Mouse (Mus musculus) limb, embryonic 13.5 days (tissue): ENCODE data around the gene Stac. TPM values are rescaled to one million over a fixed set of nuclear protein-coding genes. Genes with fewer than 3 reads are reported as not detected.

Experiments used
- ATAC-seq: fragments of 200-750 bp; cut with Nextera tagmentation; 2 replicates; pipeline ENCODE4 v1.8.0; 2017; ENCODE audit warnings: low read depth, moderate number of reproducible peaks, moderate TSS enrichment; ENCODE audit not compliant: low FRiP score
- H3K27ac ChIP-seq: fragments of 300-500 bp; sonication (generic); 2 replicates; pipeline ENCODE4 v1.5.1; 2015; ENCODE audit warnings: inconsistent platforms, mild to moderate bottlenecking, moderate library complexity
- H3K27me3 ChIP-seq: fragments of 300-500 bp; sonication (generic); 2 replicates; pipeline ENCODE4 v1.6.1; 2015; ENCODE audit warnings: mild to moderate bottlenecking, inconsistent platforms
- H3K36me3 ChIP-seq: fragments of 300-500 bp; sonication (generic); 2 replicates; pipeline ENCODE4 v1.6.1; 2015; ENCODE audit warnings: inconsistent platforms, mild to moderate bottlenecking, moderate library complexity
- H3K4me1 ChIP-seq: fragments of 300-500 bp; sonication (generic); 2 replicates; pipeline ENCODE4 v1.6.1; 2015; ENCODE audit warnings: inconsistent platforms
- H3K4me2 ChIP-seq: fragments of 300-500 bp; sonication (generic); replicated peaks from 2 replicates; pipeline ENCODE4 v1.6.1; 2015; ENCODE audit warnings: inconsistent platforms, mild to moderate bottlenecking, moderate library complexity
- H3K4me3 ChIP-seq: fragments of 300-500 bp; sonication (generic); 2 replicates; pipeline ENCODE4 v1.5.1; 2015; ENCODE audit warnings: moderate library complexity, mild to moderate bottlenecking, inconsistent platforms
- H3K9ac ChIP-seq: fragments of 300-500 bp; sonication (generic); 2 replicates; pipeline ENCODE4 v1.6.1; 2015; ENCODE audit warnings: mild to moderate bottlenecking, inconsistent platforms
- H3K9me3 ChIP-seq: fragments of 300-500 bp; sonication (generic); 2 replicates; pipeline ENCODE4 v1.6.1; 2016; ENCODE audit warnings: inconsistent platforms
- WGBS: fragments of 180-500 bp; shearing (Covaris S2); methylation state at CpG from one replicate; pipeline ENCODE4 v1.1.7; 2015; 5-methylcytosine and 5-hydroxymethylcytosine counted together
- polyA plus RNA-seq: library from polyadenylated mRNA; unstranded; fragments of >200 nt; fragmentation: Nextera tagmentation; extraction: Ambion mirVana; gene quantifications from 2 replicates; pipeline ENCODE4 v1.2.1, GENCODE M21; 2015

Gene Stac
- 6.6 and 8.0 TPM in 2 replicates for polyA plus RNA-seq

DNA sequence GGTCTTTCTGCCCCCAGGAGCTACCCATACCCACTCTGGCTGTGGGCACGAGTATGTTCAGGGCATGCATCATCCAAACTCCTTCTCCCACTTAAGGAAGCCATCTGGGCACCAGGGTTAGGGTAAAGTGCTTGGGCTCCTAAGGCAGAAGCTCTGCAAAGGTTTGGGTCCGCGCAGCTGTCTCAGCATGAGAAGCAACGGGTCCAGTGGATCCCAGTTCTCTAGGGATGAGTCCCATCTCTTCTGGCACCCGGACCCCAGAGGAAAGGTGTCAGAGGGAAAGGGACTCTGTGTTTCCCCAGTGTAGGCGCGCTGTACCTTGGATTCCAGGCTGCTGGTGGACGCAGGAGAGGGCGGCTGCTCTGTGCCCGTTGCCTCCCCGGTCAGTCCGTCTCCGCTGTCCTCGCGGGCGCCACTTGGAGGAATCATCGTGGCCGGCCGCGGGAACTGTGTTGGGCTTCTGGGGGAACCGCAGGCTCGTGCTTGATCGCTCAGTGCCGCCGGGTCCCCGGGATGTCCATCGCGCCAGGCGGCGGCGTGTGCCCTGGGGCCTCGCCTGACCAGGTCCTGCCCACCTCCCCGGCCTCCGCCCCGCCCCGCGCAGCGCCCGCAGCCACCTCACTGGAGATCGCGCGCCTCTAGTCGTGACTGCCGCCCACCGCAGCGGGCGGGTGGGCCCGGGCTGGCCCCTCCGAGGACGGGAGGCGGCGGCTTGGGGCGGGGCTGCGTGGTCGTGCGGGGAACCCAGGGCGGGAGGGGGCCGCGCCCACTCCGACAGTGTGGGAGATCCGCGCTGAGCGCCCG is at the start of gene Stac:
Gene Stac, minus strand, starts transcription at position 669 of the 804 bp plus-strand sequence.
- Histone ChIP-seq H3K27ac (peak within 1 kb of the TSS; percentile 15; the same call in 1 of the 2 replicates), H3K9me3 (no peaks in the 10 kb centered on the region), H3K27me3 (peaks cover 24% of the 10 kb centered on the region), H3K9ac (peak within 1 kb of the TSS; percentile 70), H3K4me1 (peaks cover 9% of the 10 kb centered on the region; the same call in 1 of the 2 replicates), H3K4me3 (peak within 1 kb of the TSS; percentile 61), H3K36me3 (no peaks in the 10 kb centered on the region), H3K4me2 (peak within 1 kb of the TSS; percentile 90)
- ATAC-seq, result peak; percentile 79
- 3% methylated on average over 62 of the region's 64 CpGs for WGBS

GRCm38 (mm10) chr9:111739431-111740245 is 49.5 kb upstream of the Stac start:
- Histone ChIP-seq H3K9ac (no peak overlapping the region), H3K4me2 (0 out of 2 replicates have a peak overlapping the region, but pooled peaks have one; percentile 11), H3K27ac (peak overlapping the region; percentile 58; the same call in 1 of the 2 replicates), H3K4me1 (peaks cover 6% of the 10 kb centered on the region), H3K4me3 (no peak overlapping the region), H3K36me3 (no peaks in the 10 kb centered on the region), H3K27me3 (no peaks in the 10 kb centered on the region), H3K9me3 (no peaks in the 10 kb centered on the region)
- 39% methylated on average over 10 of the region's 10 CpGs for WGBS
- ATAC-seq, result peak; percentile 51; the same call in 1 of the 2 replicates

GRCm38 (mm10) chr9:111739026-111739425 is 48.9 kb upstream of the Stac start:
- Histone ChIP-seq H3K4me3 (no peak overlapping the region), H3K27me3 (no peaks in the 10 kb centered on the region), H3K27ac (no peak overlapping the region), H3K9me3 (no peaks in the 10 kb centered on the region), H3K36me3 (no peaks in the 10 kb centered on the region), H3K4me1 (peaks cover 6% of the 10 kb centered on the region), H3K9ac (no peak overlapping the region), H3K4me2 (no peak overlapping the region)
- WGBS, result 43% methylated on average over 3 of the region's 3 CpGs
- no peak for ATAC-seq

- Histone ChIP-seq H3K9me3 (no peaks in the 10 kb centered on the region), H3K4me3 (no peak overlapping the region), H3K36me3 (no peaks in the 10 kb centered on the region), H3K4me2 (no peak overlapping the region), H3K27ac (no peak overlapping the region), H3K4me1 (peaks cover 6% of the 10 kb centered on the region), H3K27me3 (no peaks in the 10 kb centered on the region), H3K9ac (no peak overlapping the region)
- no peak for ATAC-seq
- WGBS, result 78% methylated on average over 2 of the region's 2 CpGs
Measured at GRCm38 (mm10) chr9:111737796-111738195, 47.6 kb upstream of the Stac start.

DNA sequence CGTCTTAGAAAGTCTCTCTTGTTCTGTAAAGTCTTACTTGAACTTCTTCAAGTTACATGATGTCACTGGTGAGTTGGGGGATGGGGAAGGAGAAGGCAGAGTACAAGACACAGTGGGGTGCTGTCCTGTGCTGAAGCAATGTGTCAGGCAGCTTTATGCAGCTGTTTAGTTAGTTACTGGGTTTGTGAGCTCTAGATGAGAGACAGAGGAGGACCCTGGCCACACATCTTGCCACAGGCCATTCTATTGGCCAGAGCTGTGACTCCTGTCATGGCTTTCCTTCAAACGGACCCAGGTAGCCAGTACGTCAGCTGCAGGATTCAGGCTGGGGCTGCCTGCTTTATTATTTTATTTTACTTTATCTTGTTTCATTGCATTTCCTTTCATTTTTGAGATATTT is 45.8 kb upstream of the Stac start:
- no peak overlapping the region for H3K4me3 ChIP-seq
- WGBS, result 65% methylated on average over 3 of the region's 3 CpGs
- peaks cover 6% of the 10 kb centered on the region for H3K4me1 ChIP-seq
- no peaks in the 10 kb centered on the region for H3K9me3 ChIP-seq
- H3K27me3 ChIP-seq, result no peaks in the 10 kb centered on the region
- no peak overlapping the region for H3K27ac ChIP-seq
- H3K36me3 ChIP-seq, result no peaks in the 10 kb centered on the region
- ATAC-seq, result no peak
- no peak overlapping the region for H3K9ac ChIP-seq
- H3K4me2 ChIP-seq, result no peak overlapping the region

DNA sequence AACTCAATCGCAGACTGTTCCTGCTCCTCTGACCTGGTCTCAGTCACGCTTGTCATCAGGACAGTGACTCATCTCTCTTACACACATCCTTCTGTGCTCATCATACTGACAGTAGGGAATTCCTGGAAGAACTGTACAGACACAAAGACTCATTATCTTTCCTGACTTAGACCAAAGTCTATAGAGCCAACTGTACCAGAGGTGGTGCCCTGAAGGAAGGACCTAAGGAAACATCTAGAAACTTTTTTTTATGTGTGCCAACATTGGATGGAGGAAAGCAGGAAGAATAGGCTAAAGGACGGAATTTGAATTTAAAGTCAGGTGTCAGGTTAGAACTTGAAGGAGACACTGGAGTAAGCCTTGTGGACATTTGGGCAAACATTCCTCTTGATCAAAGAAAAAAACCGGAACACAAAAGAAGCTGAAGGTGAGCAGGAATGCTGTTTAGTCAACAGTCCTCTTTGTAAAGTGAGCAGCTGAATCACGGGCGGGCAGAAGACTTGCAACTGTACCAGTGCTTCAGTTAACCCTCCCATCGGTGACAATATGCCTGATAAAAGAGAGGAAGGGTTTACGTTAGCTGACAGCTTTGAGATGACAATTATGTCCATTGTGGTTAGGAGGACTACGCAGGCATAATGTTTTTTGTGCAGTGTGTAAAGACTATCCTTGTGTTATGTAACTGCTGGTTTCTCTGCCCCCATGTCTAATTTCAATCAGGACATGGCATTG is 42.0 kb upstream of the Stac start:
- ATAC-seq, result no peak
- Histone ChIP-seq H3K9me3 (no peaks in the 10 kb centered on the region), H3K4me1 (no peaks in the 10 kb centered on the region), H3K4me3 (no peak overlapping the region), H3K27ac (no peak overlapping the region), H3K27me3 (no peaks in the 10 kb centered on the region), H3K36me3 (no peaks in the 10 kb centered on the region), H3K4me2 (no peak overlapping the region), H3K9ac (no peak overlapping the region)
- 80% methylated on average over 9 of the region's 9 CpGs for WGBS

- no peaks in the 10 kb centered on the region for H3K9me3 ChIP-seq
- no peaks in the 10 kb centered on the region for H3K4me1 ChIP-seq
- WGBS, result 34% methylated on average over 5 of the region's 5 CpGs
- H3K27ac ChIP-seq, result no peak overlapping the region
- no peak overlapping the region for H3K4me2 ChIP-seq
- no peaks in the 10 kb centered on the region for H3K27me3 ChIP-seq
- no peak overlapping the region for H3K4me3 ChIP-seq
- H3K36me3 ChIP-seq, result no peaks in the 10 kb centered on the region
- no peak for ATAC-seq
- H3K9ac ChIP-seq, result no peak overlapping the region
Measured at GRCm38 (mm10) chr9:111724981-111725593, 34.9 kb upstream of the Stac start.

DNA sequence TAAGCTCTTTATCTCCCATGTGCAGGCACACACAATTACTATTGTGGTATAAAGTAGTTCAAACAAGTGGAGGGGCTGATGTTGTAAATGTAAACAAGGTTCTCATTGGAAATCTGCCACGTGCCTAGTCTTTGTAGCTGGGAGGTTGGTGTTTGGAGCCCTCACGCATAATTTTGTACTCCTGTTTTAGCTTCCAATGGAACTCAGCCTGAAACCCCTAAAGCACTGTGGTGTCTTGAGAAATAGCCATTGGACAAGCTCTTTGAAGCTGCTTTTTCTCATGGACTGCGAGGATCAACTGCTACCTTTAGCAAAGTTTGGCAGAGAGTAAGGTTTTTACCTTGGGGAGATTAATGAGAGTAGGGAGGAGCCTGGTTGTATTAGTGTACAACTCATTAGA is 24.3 kb upstream of the Stac start:
- H3K36me3 ChIP-seq, result no peaks in the 10 kb centered on the region
- no peak for ATAC-seq
- H3K27ac ChIP-seq, result no peak overlapping the region
- H3K4me2 ChIP-seq, result no peak overlapping the region
- no peaks in the 10 kb centered on the region for H3K27me3 ChIP-seq
- no peak overlapping the region for H3K9ac ChIP-seq
- no peaks in the 10 kb centered on the region for H3K9me3 ChIP-seq
- 61% methylated on average over 3 of the region's 3 CpGs for WGBS
- H3K4me1 ChIP-seq, result no peaks in the 10 kb centered on the region
- H3K4me3 ChIP-seq, result no peak overlapping the region

GRCm38 (mm10) chr9:111700101-111700500 is 10.0 kb upstream of the Stac start:
- no peaks in the 10 kb centered on the region for H3K9me3 ChIP-seq
- H3K4me1 ChIP-seq, result no peaks in the 10 kb centered on the region
- H3K4me3 ChIP-seq, result no peak overlapping the region
- no peaks in the 10 kb centered on the region for H3K36me3 ChIP-seq
- no peaks in the 10 kb centered on the region for H3K27me3 ChIP-seq
- H3K27ac ChIP-seq, result no peak overlapping the region
- ATAC-seq, result no peak
- H3K4me2 ChIP-seq, result no peak overlapping the region
- 66% methylated on average over 2 of the region's 2 CpGs for WGBS
- H3K9ac ChIP-seq, result no peak overlapping the region

GRCm38 (mm10) chr9:111690484-111690855 is 322 bp upstream of the Stac start:
- Histone ChIP-seq H3K27ac (no peak overlapping the region), H3K36me3 (no peaks in the 10 kb centered on the region), H3K27me3 (peaks cover 24% of the 10 kb centered on the region), H3K4me3 (peak overlapping the region; percentile 61), H3K4me2 (peak overlapping the region; percentile 90), H3K9ac (peak overlapping the region; percentile 70), H3K4me1 (peaks cover 9% of the 10 kb centered on the region; the same call in 1 of the 2 replicates), H3K9me3 (no peaks in the 10 kb centered on the region)
- 2% methylated on average over 6 of the region's 6 CpGs for WGBS
- no peak for ATAC-seq

DNA sequence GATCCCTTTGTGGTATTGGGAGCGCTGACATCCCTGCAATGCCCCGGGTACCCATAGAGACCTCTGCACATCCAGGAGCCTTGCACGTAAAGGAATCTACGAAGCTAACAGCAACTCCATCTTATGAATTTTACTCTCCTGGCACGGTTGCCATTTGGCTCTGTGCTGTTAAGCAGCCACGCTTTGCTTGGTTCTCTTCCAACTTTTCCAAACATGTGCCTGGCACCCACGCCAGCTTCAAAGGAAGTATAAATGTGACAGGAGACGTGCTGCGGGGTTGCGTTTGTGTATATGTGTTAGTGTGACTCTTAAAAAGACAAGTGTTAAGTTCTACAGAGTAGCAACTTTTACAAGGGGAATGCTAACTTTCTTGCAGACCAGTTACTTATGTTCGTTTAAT is 1.0 kb downstream of the Stac start:
- Histone ChIP-seq H3K4me2 (peak overlapping the region; percentile 90), H3K27me3 (peaks cover 24% of the 10 kb centered on the region), H3K4me1 (peaks cover 9% of the 10 kb centered on the region; the same call in 1 of the 2 replicates), H3K4me3 (peak overlapping the region; percentile 61), H3K27ac (no peak overlapping the region), H3K36me3 (no peaks in the 10 kb centered on the region), H3K9ac (no peak overlapping the region), H3K9me3 (no peaks in the 10 kb centered on the region)
- no peak for ATAC-seq
- WGBS, result 57% methylated on average over 11 of the region's 11 CpGs
